Mouse (Mus musculus) layer of hippocampus, postnatal 36 days (tissue): ENCODE data around the gene Edaradd. TPM values are rescaled to one million over a fixed set of nuclear protein-coding genes. Genes with fewer than 3 reads are reported as not detected.
"Not testable (repeated sequence)": the region's sequence is repeated elsewhere in the genome, so short reads cannot be mapped to it uniquely, and the experiment has no call there.

Source experiments
- DNase-seq, 2 experiments: peaks; one replicate each; pipeline ENCODE4 v3.0.0; 2022
- total RNA-seq, 2 experiments: library from RNA; stranded (reverse); gene quantifications; 2 replicates each; pipeline ENCODE4 v1.2.3; 2021

The Edaradd gene
- total RNA-seq, 2 experiments from 2014 or later = 0.28 to 0.35 TPM

- DNase-seq = no peak
These were observed 8.9 kb downstream of the Edaradd start for GRCm38 (mm10) chr13:12511189-12511965.

- no peak for DNase-seq
These were observed 10.2 kb downstream of the Edaradd start for GRCm38 (mm10) chr13:12510032-12510431.

- no peak for DNase-seq
These were observed 12.8 kb downstream of the Edaradd start for GRCm38 (mm10) chr13:12507426-12507825.

- no peak for DNase-seq
These were observed 14.9 kb downstream of the Edaradd start for GRCm38 (mm10) chr13:12505359-12505758.

GRCm38 (mm10) chr13:12503238-12503751 is 16.9 kb downstream of the Edaradd start:
- DNase-seq = no peak

- DNase-seq = no peak
These were observed 17.5 kb downstream of the Edaradd start for GRCm38 (mm10) chr13:12502665-12503237.

- DNase-seq = no peak
These were observed 21.1 kb downstream of the Edaradd start for GRCm38 (mm10) chr13:12499107-12499506.

- DNase-seq = no peak
These were observed 22.4 kb downstream of the Edaradd start for GRCm38 (mm10) chr13:12497809-12498208.

GRCm38 (mm10) chr13:12494750-12495149 is 25.5 kb downstream of the Edaradd start:
- no peak for DNase-seq

GRCm38 (mm10) chr13:12492515-12492914 is 27.7 kb downstream of the Edaradd start:
- no peak for DNase-seq

GRCm38 (mm10) chr13:12485640-12486039 is 34.6 kb downstream of the Edaradd start:
- DNase-seq = no peak

GRCm38 (mm10) chr13:12485197-12485596 is 35.0 kb downstream of the Edaradd start:
- DNase-seq = no peak

- DNase-seq = no peak
These were observed 40.4 kb downstream of the Edaradd start for GRCm38 (mm10) chr13:12479802-12480201.

GRCm38 (mm10) chr13:12478301-12478700 is 41.9 kb downstream of the Edaradd start:
- no peak for DNase-seq

- DNase-seq = no peak
These were observed 43.4 kb downstream of the Edaradd start for GRCm38 (mm10) chr13:12476886-12477285.

- DNase-seq = no peak
These were observed 45.0 kb downstream of the Edaradd start for GRCm38 (mm10) chr13:12475239-12475638.

- peak; percentile 59 to 69 for DNase-seq
These were observed 46.4 kb downstream of the Edaradd start for GRCm38 (mm10) chr13:12473724-12474378.

GRCm38 (mm10) chr13:12468488-12468887 is 51.8 kb downstream of the Edaradd start:
- DNase-seq = no peak

- no peak for DNase-seq
These were observed 55.4 kb downstream of the Edaradd start, which contains the start of gene Lgals8 for GRCm38 (mm10) chr13:12464844-12465243. TSS of gene Lgals8 (minus strand) at chr13:12464944.

GRCm38 (mm10) chr13:12464159-12464558 is 56.1 kb downstream of the Edaradd start:
- not testable (repeated sequence) for DNase-seq

GRCm38 (mm10) chr13:12462623-12463022 is 57.6 kb downstream of the Edaradd start:
- no peak for DNase-seq

- DNase-seq = no peak
These were observed 58.5 kb downstream of the Edaradd start for GRCm38 (mm10) chr13:12461730-12462119.
